Mouse (Mus musculus) stomach, embryonic 15.5 days (tissue): ENCODE measurements at regions not wholly inside any gene's neighbourhood (a gene's known extent, or its start where the extent isn't known, plus 50 kb on each side); places are given as distances from the start of the nearest gene placed in this dataset.

ENCODE experiments used
- ATAC-seq: fragments of 200-750 bp; cut with Nextera tagmentation; 2 replicates; pipeline ENCODE4 v1.8.0; 2017; ENCODE audit warnings: low read depth, moderate number of reproducible peaks, moderate TSS enrichment; ENCODE audit not compliant: insufficient read depth, low FRiP score
- H3K27ac ChIP-seq: fragments of 300-500 bp; sonication (generic); 2 replicates; pipeline ENCODE4 v1.5.1; 2015; ENCODE audit warnings: mild to moderate bottlenecking, inconsistent platforms
- H3K27me3 ChIP-seq: fragments of 300-500 bp; sonication (generic); replicated peaks from 2 replicates; pipeline ENCODE4 v1.6.1; 2015; ENCODE audit warnings: inconsistent platforms
- H3K36me3 ChIP-seq: fragments of 300-500 bp; sonication (generic); 2 replicates; pipeline ENCODE4 v1.6.1; 2015; ENCODE audit warnings: inconsistent platforms
- H3K4me1 ChIP-seq: fragments of 300-500 bp; sonication (generic); 2 replicates; pipeline ENCODE4 v1.6.1; 2015; ENCODE audit warnings: inconsistent platforms
- H3K4me2 ChIP-seq: fragments of 300-500 bp; sonication (generic); 2 replicates; pipeline ENCODE4 v1.6.1; 2015; ENCODE audit warnings: mild to moderate bottlenecking, inconsistent platforms
- H3K4me3 ChIP-seq: fragments of 300-500 bp; sonication (generic); replicated peaks from 2 replicates; pipeline ENCODE4 v1.5.1; 2015; ENCODE audit warnings: inconsistent platforms
- H3K9ac ChIP-seq: fragments of 300-500 bp; sonication (generic); 2 replicates; pipeline ENCODE4 v1.6.1; 2015; ENCODE audit warnings: inconsistent platforms
- H3K9me3 ChIP-seq: fragments of 300-500 bp; sonication (generic); 2 replicates; pipeline ENCODE4 v1.6.1; 2016; ENCODE audit warnings: inconsistent platforms
- WGBS: fragments of 180-500 bp; shearing (Covaris S2); methylation state at CpG from one replicate; pipeline ENCODE4 v1.1.7; 2015; 5-methylcytosine and 5-hydroxymethylcytosine counted together

DNA sequence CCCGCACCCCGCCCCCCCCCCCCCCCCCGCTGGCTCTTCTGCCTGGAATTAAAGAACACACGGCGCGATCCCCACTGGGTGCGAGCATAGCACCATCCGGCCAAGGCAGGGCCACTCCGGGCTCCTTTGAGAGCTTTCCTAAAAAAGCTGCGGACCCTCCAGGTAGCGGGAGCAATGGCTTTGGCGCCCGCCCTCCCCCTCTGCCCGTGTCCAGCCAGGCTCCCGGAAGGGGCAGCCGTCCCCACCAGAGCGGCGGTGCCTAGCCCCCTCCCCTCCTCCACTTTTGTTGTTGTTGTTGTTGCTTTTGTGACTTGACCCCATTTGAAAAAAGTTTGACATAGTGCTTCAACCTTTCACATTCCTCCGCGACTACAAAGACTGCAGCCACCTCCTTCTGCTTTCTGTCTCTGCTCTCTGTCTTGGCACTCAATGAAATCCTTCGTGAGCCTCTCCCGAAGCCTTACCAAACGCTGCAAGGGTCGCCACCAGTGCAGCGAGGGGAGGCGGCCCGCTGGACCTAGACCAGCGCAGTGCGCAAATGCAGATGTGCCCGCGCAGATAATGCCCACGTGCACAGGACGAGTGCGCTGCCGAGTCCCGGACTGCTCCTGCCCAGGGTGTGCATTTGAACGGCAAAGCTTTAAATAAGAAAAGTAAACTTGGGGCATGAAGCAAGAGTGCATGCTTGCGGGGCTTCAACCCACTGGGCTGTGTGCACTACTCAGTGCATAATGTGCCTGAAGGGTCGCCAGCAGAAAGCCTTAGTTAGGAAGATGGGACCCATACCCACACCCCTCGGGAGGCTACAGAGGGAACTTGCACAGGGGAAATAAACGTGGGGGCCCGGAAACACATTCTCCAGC lies 179.0 kb upstream of the Xlr start:
- ATAC-seq, result no peak
- WGBS, result 15% methylated on average over 38 of the region's 42 CpGs
- Histone ChIP-seq H3K9ac (no peak overlapping the region), H3K27me3 (no peaks in the 10 kb centered on the region), H3K27ac (no peak overlapping the region), H3K36me3 (no peaks in the 10 kb centered on the region), H3K4me2 (peak overlapping the region; percentile 65), H3K9me3 (no peaks in the 10 kb centered on the region), H3K4me1 (no peaks in the 10 kb centered on the region), H3K4me3 (peak overlapping the region; percentile 36)

DNA sequence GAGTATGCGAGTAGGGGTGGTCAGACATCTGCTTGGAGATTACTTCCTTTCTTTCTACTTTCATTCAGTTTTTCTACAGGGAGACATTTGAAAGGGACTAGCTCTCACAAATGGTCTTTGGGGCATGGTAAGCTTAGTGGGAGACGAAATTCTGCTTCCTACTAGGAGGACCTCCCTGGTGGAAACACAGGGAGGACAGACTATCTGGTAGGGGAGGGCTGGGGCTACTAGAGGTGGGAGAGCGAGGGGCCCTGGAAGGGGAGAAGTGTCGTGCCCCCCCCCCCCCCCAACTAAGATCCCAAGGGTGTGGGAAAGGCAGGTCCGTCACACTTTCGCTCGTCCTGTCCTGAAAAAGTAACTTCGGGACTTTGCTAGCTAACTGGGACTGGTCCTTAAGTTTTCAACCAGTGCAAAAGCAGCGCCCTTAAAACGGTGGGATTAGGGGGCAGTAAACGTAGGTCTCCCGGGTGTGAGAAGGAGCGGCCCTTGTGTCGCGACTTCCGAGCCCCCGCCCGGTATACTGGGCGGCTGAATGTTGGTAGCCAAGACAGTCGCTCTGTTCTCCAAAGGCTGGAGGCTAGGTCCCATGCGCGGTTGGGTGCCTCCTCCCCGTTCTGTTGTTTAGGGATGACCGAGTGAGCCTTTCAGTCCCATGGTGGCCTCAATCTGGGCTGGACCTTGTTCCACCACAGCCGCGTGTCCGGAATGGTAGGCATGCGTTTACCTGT lies 178.2 kb upstream of the Xlr start:
- Histone ChIP-seq H3K36me3 (no peaks in the 10 kb centered on the region), H3K4me3 (peak overlapping the region; percentile 36), H3K27ac (no peak overlapping the region), H3K4me2 (peak overlapping the region; percentile 65), H3K9me3 (no peaks in the 10 kb centered on the region), H3K9ac (no peak overlapping the region), H3K27me3 (no peaks in the 10 kb centered on the region), H3K4me1 (no peaks in the 10 kb centered on the region)
- 17% methylated on average over 27 of the region's 28 CpGs for WGBS
- no peak for ATAC-seq

DNA sequence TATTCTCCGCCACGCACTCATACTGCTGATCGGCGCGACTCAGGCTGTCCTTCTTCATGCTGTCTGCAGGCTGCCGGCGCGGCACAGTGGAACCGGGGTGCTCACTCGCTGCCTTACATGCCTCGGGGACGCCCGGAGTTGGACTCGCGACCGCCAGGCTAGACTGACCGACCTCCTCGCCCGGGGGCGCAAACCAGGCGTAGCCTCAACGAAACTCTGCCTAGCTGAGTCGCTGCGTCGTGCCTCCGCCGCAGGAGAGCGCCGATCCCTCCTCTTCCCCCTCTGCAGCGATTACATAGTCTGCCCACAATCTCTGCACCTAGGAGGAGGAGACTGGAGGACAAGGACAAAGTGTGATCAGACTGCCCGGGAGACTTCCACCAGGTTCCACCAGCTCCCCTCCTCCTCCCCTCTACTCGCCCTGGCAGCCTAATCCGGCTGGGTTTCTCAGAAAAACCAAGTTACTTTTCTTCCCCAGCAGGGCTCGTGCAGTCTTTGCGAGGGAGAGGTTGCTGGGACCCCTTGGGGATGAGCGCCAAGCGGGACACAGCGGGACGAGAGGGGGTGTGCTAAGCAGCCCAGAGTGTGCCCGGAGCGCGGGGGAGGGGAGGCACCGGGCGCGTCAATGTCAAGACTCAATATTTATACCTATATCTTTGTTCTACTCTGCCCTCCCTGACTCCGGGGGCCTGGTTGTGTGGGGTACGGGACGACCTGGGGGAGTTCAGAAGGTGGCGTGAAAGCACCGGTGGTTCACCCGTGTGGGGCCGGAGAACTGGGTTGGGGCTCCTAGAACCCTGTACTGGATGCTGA lies 177.4 kb upstream of the Xlr start:
- Histone ChIP-seq H3K4me1 (no peaks in the 10 kb centered on the region), H3K36me3 (no peaks in the 10 kb centered on the region), H3K27me3 (no peaks in the 10 kb centered on the region), H3K9ac (no peak overlapping the region), H3K4me3 (peak overlapping the region; percentile 36), H3K27ac (no peak overlapping the region), H3K9me3 (no peaks in the 10 kb centered on the region), H3K4me2 (peak overlapping the region; percentile 65)
- WGBS, result 19% methylated on average over 50 of the region's 52 CpGs
- ATAC-seq, result peak; percentile 43; the same call in 1 of the 2 replicates
